Mouse (Mus musculus) lung, postnatal 10 days (tissue): ENCODE data around the gene Kat14.

ENCODE experiments used
- DNase-seq: peaks from one replicate; pipeline ENCODE4 v3.0.0; 2021

Gene Kat14

GRCm38 (mm10) chr2:144382624-144383138 lies 13.9 kb downstream of the Kat14 start:
- DNase-seq, result no peak

GRCm38 (mm10) chr2:144386296-144386695 lies 17.5 kb downstream of the Kat14 start:
- DNase-seq, result no peak

- no peak for DNase-seq
Measured at GRCm38 (mm10) chr2:144388416-144388815, 19.6 kb downstream of the Kat14 start.

GRCm38 (mm10) chr2:144399531-144399930 lies 30.7 kb downstream of the Kat14 start:
- no peak for DNase-seq

- DNase-seq, result no peak
Measured at GRCm38 (mm10) chr2:144400659-144401058, 31.9 kb downstream of the Kat14 start.

- no peak for DNase-seq
Measured at GRCm38 (mm10) chr2:144409037-144409436, 40.3 kb downstream of the Kat14 start.

- peak; percentile 25 for DNase-seq
Measured at GRCm38 (mm10) chr2:144410603-144411002, 41.8 kb downstream of the Kat14 start.

- DNase-seq, result no peak
Measured at GRCm38 (mm10) chr2:144414646-144415045, 45.9 kb downstream of the Kat14 start.

GRCm38 (mm10) chr2:144416859-144417258 lies 48.1 kb downstream of the Kat14 start:
- DNase-seq, result no peak

- DNase-seq, result no peak
Measured at GRCm38 (mm10) chr2:144418062-144418461, 49.3 kb downstream of the Kat14 start.

GRCm38 (mm10) chr2:144422094-144422675 lies 53.4 kb downstream of the Kat14 start:
- DNase-seq, result no peak

GRCm38 (mm10) chr2:144425761-144426160 lies 57.0 kb downstream of the Kat14 start:
- peak; percentile 15 for DNase-seq

- no peak for DNase-seq
Measured at GRCm38 (mm10) chr2:144427852-144428251, 59.1 kb downstream of the Kat14 start.

- DNase-seq, result no peak
Measured at GRCm38 (mm10) chr2:144428659-144429058, 59.9 kb downstream of the Kat14 start.

- DNase-seq, result no peak
Measured at GRCm38 (mm10) chr2:144429171-144429570, 60.4 kb downstream of the Kat14 start.

- no peak for DNase-seq
Measured at GRCm38 (mm10) chr2:144431286-144431825, 62.6 kb downstream of the Kat14 start.

- peak; percentile 35 for DNase-seq
Measured at GRCm38 (mm10) chr2:144435679-144436078, 66.9 kb downstream of the Kat14 start.

- DNase-seq, result no peak
Measured at GRCm38 (mm10) chr2:144438424-144438823, 69.6 kb downstream of the Kat14 start.

GRCm38 (mm10) chr2:144439191-144439700 lies 70.5 kb downstream of the Kat14 start:
- DNase-seq, result no peak

GRCm38 (mm10) chr2:144441386-144441915 lies 72.7 kb downstream of the Kat14 start:
- peak; percentile 41 for DNase-seq

GRCm38 (mm10) chr2:144446360-144446999 lies 77.7 kb downstream of the Kat14 start:
- no peak for DNase-seq

GRCm38 (mm10) chr2:144450378-144450777 lies 81.6 kb downstream of the Kat14 start:
- no peak for DNase-seq

GRCm38 (mm10) chr2:144452364-144453008 lies 83.7 kb downstream of the Kat14 start:
- DNase-seq, result peak; percentile 87
